Mouse (Mus musculus) erythroblast, adult 5-6 weeks (primary cell): Measurements from ENCODE around the gene Teddm1a. TPM values are rescaled to one million over a fixed set of nuclear protein-coding genes. Genes with fewer than 3 reads are reported as not detected.
"Not testable (repeated sequence)": the region's sequence is repeated elsewhere in the genome, so short reads cannot be mapped to it uniquely, and the experiment has no call there.

Experiments
- ATAC-seq: replicated peaks from 2 replicates; pipeline ENCODE4 v1.8.0; 2016; ENCODE audit warnings: moderate number of reproducible peaks, mild to moderate bottlenecking, moderate TSS enrichment, inconsistent platforms; ENCODE audit not compliant: poor library complexity, low FRiP score, severe bottlenecking
- total RNA-seq, 2 experiments: library from RNA; stranded (forward) in 1 of 2; stranded (reverse) in 1 of 2; fragments of 150-400 nt in 1 of 2; fragments of 200-764, 138-1000 nt in 1 of 2; gene quantifications; 2 replicates each; pipeline versions ENCODE4 v1.2.3 to v1.2.4; 2015 to 2017; ENCODE audit warnings: low replicate concordance in 2 of 2

Teddm1a gene
- total RNA-seq (2015; ENCODE audit: low replicate concordance) (not detected in 2 replicates), total RNA-seq (2017; ENCODE audit: low replicate concordance) (not detected in 2 replicates)

GRCm38 (mm10) chr1:153891442-153891841 is at the start of gene Teddm1a:
Teddm1a (plus strand) TSS chr1:153891742.
- no peak for ATAC-seq

GRCm38 (mm10) chr1:153842121-153842740 is 49.3 kb upstream of the Teddm1a start:
- no peak for ATAC-seq

- ATAC-seq: no peak
Observed at GRCm38 (mm10) chr1:153844042-153844441, 47.5 kb upstream of the Teddm1a start, which contains the start of gene Rgsl1. Rgsl1 (minus strand) TSS chr1:153844142.

GRCm38 (mm10) chr1:153846420-153846819 is 45.1 kb upstream of the Teddm1a start:
- ATAC-seq: no peak

GRCm38 (mm10) chr1:153846867-153847266 is 44.7 kb upstream of the Teddm1a start:
- peak; percentile 61 for ATAC-seq

GRCm38 (mm10) chr1:153852696-153853095 is 38.8 kb upstream of the Teddm1a start:
- ATAC-seq: not testable (repeated sequence)

- ATAC-seq: no peak
Observed at GRCm38 (mm10) chr1:153855946-153856345, 35.6 kb upstream of the Teddm1a start.

- no peak for ATAC-seq
Observed at GRCm38 (mm10) chr1:153874045-153874444, 17.5 kb upstream of the Teddm1a start, which contains the start of gene Teddm1b. Teddm1b (plus strand) TSS chr1:153874345.

GRCm38 (mm10) chr1:153880391-153880790 is 11.2 kb upstream of the Teddm1a start:
- not testable (repeated sequence) for ATAC-seq

GRCm38 (mm10) chr1:153886024-153886633 is 5.4 kb upstream of the Teddm1a start:
- ATAC-seq: no peak

GRCm38 (mm10) chr1:153890121-153890520 is 1.4 kb upstream of the Teddm1a start:
- no peak for ATAC-seq

GRCm38 (mm10) chr1:153893746-153894145 is 2.2 kb downstream of the Teddm1a start:
- ATAC-seq: no peak

GRCm38 (mm10) chr1:153894201-153894893 is 2.8 kb downstream of the Teddm1a start:
- no peak for ATAC-seq

GRCm38 (mm10) chr1:153894979-153895378 is 3.4 kb downstream of the Teddm1a start:
- ATAC-seq: peak; percentile 52

- ATAC-seq: no peak
Observed at GRCm38 (mm10) chr1:153897196-153897595, 5.7 kb downstream of the Teddm1a start.

GRCm38 (mm10) chr1:153898989-153899730 is 7.6 kb downstream of the Teddm1a start:
- ATAC-seq: no peak

GRCm38 (mm10) chr1:153899731-153900380 is 8.3 kb downstream of the Teddm1a start, which contains the start of the genes Glul and Teddm2:
Glul (plus strand) TSS chr1:153899944.
Teddm2 (minus strand) TSS chr1:153900228.
- ATAC-seq: peak; percentile 87

- peak; percentile 5; the same call in 1 of the 2 replicates for ATAC-seq
Observed at GRCm38 (mm10) chr1:153900381-153900780, 8.8 kb downstream of the Teddm1a start.
